9 mouse cellular contexts compared by ENCODE assay signal in the genomic region with DNA sequence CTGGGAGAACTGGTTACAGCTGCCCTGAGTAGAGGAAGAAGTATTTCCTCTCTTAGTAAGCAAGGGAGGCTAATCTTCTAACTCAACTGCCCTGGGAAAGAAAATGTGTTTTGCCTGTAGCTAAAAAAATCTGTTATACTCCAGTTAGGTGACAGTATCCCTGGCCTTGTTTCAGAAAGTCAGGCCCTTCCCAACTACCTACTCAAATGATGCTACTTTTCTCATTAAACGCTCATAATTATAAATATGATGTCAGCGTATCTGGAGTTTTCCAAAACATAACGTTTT. TPM values are rescaled to one million over a fixed set of nuclear protein-coding genes. Genes with fewer than 3 reads are reported as not detected.
DNase-seq lines count a peak whose midpoint lies in the region; ATAC-seq lines count a peak whose summit lies in the region.
"Had no signal": no experiment of that assay in that cellular context is flagged by ENCODE, and none has a peak within 500 bp of the region (broad histone marks: within the 10 kb centered on the region; RNA-seq: fewer than 3 reads in every experiment).

Gpr1 (minus strand) TSS at position 273 of the 288 bp plus-strand sequence.

- 0 out of 2 replicates have a peak within 1 kb of the TSS, but pooled peaks have one; percentile 2 for H3K4me3 ChIP-seq in kidney, embryonic 15.5 days (replicated peaks)
- 0 out of 2 replicates have a peak within 1 kb of the TSS, but pooled peaks have one; percentile 10 for H3K4me3 ChIP-seq in embryonic facial prominence, embryonic 14.5 days (ENCODE audit: low read depth, low read length)
- H3K4me3 ChIP-seq in hindbrain, embryonic 15.5 days = peak within 1 kb of the TSS; percentile 3; the same call in 1 of the 2 replicates
- H3K4me3 ChIP-seq in neural tube, embryonic 13.5 days = peak within 1 kb of the TSS; percentile 6

- peaks cover 8% of the 10 kb centered on the region; the same call in 1 of the 2 replicates for H3K4me1 ChIP-seq in kidney, embryonic 15.5 days
- H3K4me1 ChIP-seq in embryonic facial prominence, embryonic 14.5 days (ENCODE audit: control insufficient read depth, insufficient read depth, low read length) = peaks cover 11% of the 10 kb centered on the region; the same call in 1 of the 2 replicates
- peaks cover 15% of the 10 kb centered on the region for H3K4me1 ChIP-seq in hindbrain, embryonic 15.5 days (replicated peaks)
- peaks cover 18% of the 10 kb centered on the region for H3K4me1 ChIP-seq in neural tube, embryonic 13.5 days (replicated peaks)

- no peak for ATAC-seq in kidney, embryonic 15.5 days (replicated peaks; ENCODE audit: low FRiP score)
- ATAC-seq in embryonic facial prominence, embryonic 14.5 days (ENCODE audit: low read depth) = no peak
- no peak for ATAC-seq in hindbrain, embryonic 15.5 days (ENCODE audit: low FRiP score, low read depth)
- no peak for ATAC-seq in neural tube, embryonic 13.5 days (ENCODE audit: low read depth)

- no peak within 1 kb of the TSS for H3K9ac ChIP-seq in kidney, embryonic 15.5 days
- H3K9ac ChIP-seq in embryonic facial prominence, embryonic 14.5 days (ENCODE audit: low read depth, low read length) = peak within 1 kb of the TSS; percentile 7; the same call in 1 of the 2 replicates
- H3K9ac ChIP-seq in hindbrain, embryonic 15.5 days = peak within 1 kb of the TSS; percentile 25; the same call in 1 of the 2 replicates
- H3K9ac ChIP-seq in neural tube, embryonic 13.5 days = peak within 1 kb of the TSS; percentile 26; the same call in 1 of the 2 replicates

- H3K9me3 ChIP-seq in kidney, embryonic 15.5 days (replicated peaks) = no peaks in the 10 kb centered on the region; the same call in 1 of the 2 replicates
- H3K9me3 ChIP-seq in embryonic facial prominence, embryonic 14.5 days (ENCODE audit: control insufficient read depth, low read length) = no peaks in the 10 kb centered on the region
- no peaks in the 10 kb centered on the region for H3K9me3 ChIP-seq in hindbrain, embryonic 15.5 days
- H3K9me3 ChIP-seq in neural tube, embryonic 13.5 days = no peaks in the 10 kb centered on the region

- H3K27ac ChIP-seq in kidney, embryonic 15.5 days = no peak within 1 kb of the TSS
- H3K27ac ChIP-seq in embryonic facial prominence, embryonic 14.5 days (replicated peaks; ENCODE audit: low read depth, low read length) = no peak within 1 kb of the TSS
- no peak within 1 kb of the TSS for H3K27ac ChIP-seq in hindbrain, embryonic 15.5 days (replicated peaks)
- peak within 1 kb of the TSS; percentile 42; the same call in 1 of the 2 replicates for H3K27ac ChIP-seq in neural tube, embryonic 13.5 days (replicated peaks)

- DNase-seq in kidney, adult 8-10 months = no peak
- DNase-seq in embryonic facial prominence, embryonic 14.5 days (ENCODE audit: low spot score) = no peak
- no peak for DNase-seq in testis, postnatal 10 days (ENCODE audit: low spot score)
- DNase-seq in spleen, adult 18-20 months = no peak
- DNase-seq: adrenal gland, postnatal 14 days had no signal

- H3K4me2 ChIP-seq in kidney, embryonic 15.5 days = peak within 1 kb of the TSS; percentile 36
- peak within 1 kb of the TSS; percentile 38 for H3K4me2 ChIP-seq in embryonic facial prominence, embryonic 14.5 days (ENCODE audit: low read depth, low read length)
- peak within 1 kb of the TSS; percentile 45 for H3K4me2 ChIP-seq in hindbrain, embryonic 15.5 days
- peak within 1 kb of the TSS; percentile 46 for H3K4me2 ChIP-seq in neural tube, embryonic 13.5 days

- 47% methylated on average over 3 of the region's 3 CpGs for WGBS in kidney, embryonic 15.5 days
- WGBS in embryonic facial prominence, embryonic 14.5 days = 23% methylated on average over 3 of the region's 3 CpGs
- WGBS in hindbrain, embryonic 15.5 days = 34% methylated on average over 3 of the region's 3 CpGs
- 35% methylated on average over 3 of the region's 3 CpGs for WGBS in neural tube, embryonic 13.5 days

- peaks cover 15% of the 10 kb centered on the region for H3K27me3 ChIP-seq in kidney, embryonic 15.5 days
- H3K27me3 ChIP-seq in embryonic facial prominence, embryonic 14.5 days (replicated peaks; ENCODE audit: control insufficient read depth, insufficient read depth, low read length) = no peaks in the 10 kb centered on the region
- no peaks in the 10 kb centered on the region for H3K27me3 ChIP-seq in hindbrain, embryonic 15.5 days
- H3K27me3 ChIP-seq in neural tube, embryonic 13.5 days = no peaks in the 10 kb centered on the region

- no peaks in the 10 kb centered on the region for H3K36me3 ChIP-seq in kidney, embryonic 15.5 days
- no peaks in the 10 kb centered on the region for H3K36me3 ChIP-seq in embryonic facial prominence, embryonic 14.5 days (ENCODE audit: control insufficient read depth, insufficient read depth, low read length)
- no peaks in the 10 kb centered on the region for H3K36me3 ChIP-seq in hindbrain, embryonic 15.5 days
- no peaks in the 10 kb centered on the region for H3K36me3 ChIP-seq in neural tube, embryonic 13.5 days

RNA-seq across cellular contexts. Expression of gene Gpr1, which starts in this region (rescaled TPM):
- polyA plus RNA-seq in kidney, embryonic 15.5 days (2015; fragmentation: Nextera tagmentation; extraction: Ambion mirVana) = 0.10 and 0.13 TPM in 2 replicates
- 0.41 and 0.64 TPM in 2 replicates for polyA plus RNA-seq in embryonic facial prominence, embryonic 14.5 days (2014; fragmentation: Nextera tagmentation; extraction: Ambion mirVana)
- polyA plus RNA-seq in hindbrain, embryonic 15.5 days (2015; fragmentation: Nextera tagmentation; extraction: Ambion mirVana) = 0.44 and 0.73 TPM in 2 replicates
- 0.59 and 1.1 TPM in 2 replicates for polyA plus RNA-seq in neural tube, embryonic 13.5 days (2015; fragmentation: Nextera tagmentation; extraction: Ambion mirVana)
- polyA plus RNA-seq: liver, adult 2 months had no signal
